Mouse (Mus musculus) lung, adult 2 months (tissue): ENCODE measurements around the gene Srd5a3.

Experiments used
- CTCF ChIP-seq: fragments of 200-500 bp; IDR thresholded peaks from 2 replicates; pipeline ENCODE4 v1.5.1; 2011; ENCODE audit warnings: mild to moderate bottlenecking, low read length, control low read depth; ENCODE audit not compliant: insufficient read depth
- POLR2A ChIP-seq: fragments of 200-500 bp; IDR thresholded peaks from 2 replicates; pipeline ENCODE4 v1.6.1; 2011; ENCODE audit warnings: low read depth, mild to moderate bottlenecking, control low read depth, low read length, borderline replicate concordance; ENCODE audit errors: extremely low read depth

DNA sequence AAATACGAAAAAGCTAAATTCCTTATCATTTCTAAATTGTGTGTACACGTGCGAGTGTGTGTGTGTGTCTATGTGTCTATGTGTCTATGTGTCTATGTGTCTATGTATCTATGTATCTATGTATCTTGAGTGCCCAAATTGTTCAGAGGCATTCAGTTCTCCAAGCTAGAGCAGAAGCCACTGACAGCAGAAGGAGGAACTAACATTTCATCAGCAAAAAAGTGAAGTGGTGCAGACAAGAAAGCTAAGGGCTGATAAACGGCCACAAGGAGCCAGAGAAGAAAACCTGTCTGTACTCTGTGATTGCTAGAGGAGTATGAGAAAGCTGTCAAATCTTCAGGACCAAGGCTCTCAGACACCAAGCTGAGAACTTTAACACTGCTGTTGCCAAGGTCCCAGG is 8.1 kb upstream of the Srd5a3 start:
- TF ChIP-seq POLR2A: no peak
- TF ChIP-seq CTCF: no peak
